Comparison of ENCODE assay signal across 14 mouse cellular contexts in the genomic region with DNA sequence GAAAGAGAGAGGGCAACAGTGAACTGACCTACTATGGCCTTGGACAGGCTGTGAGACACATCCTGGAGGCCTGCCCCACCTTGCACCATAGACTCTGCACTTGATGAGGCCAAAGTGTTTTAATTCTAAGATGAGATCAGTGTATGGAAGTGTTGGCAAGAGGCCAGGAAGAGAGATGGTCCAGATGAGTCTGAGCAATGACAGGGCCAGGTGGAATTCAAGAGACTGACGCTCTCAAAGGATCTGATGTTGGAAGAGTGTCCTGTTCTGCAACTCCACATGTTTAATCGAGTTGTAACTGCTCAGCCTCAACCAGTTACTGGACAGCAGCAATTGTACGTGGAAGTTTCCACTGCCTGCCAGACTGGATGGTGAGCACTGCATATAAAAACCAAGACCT. TPM values are rescaled to one million over a fixed set of nuclear protein-coding genes. Genes with fewer than 3 reads are reported as not detected.
DNase-seq lines count a peak whose midpoint lies in the region; ATAC-seq lines count a peak whose summit lies in the region.
"Had no signal": no experiment of that assay in that cellular context is flagged by ENCODE, and none has a peak within 500 bp of the region (broad histone marks: within the 10 kb centered on the region; RNA-seq: fewer than 3 reads in every experiment).

No protein-coding gene starts in this region.

- ATAC-seq in heart, embryonic 15.5 days (replicated peaks; ENCODE audit: insufficient number of reproducible peaks, insufficient read depth, low FRiP score, low read depth): no peak
- ATAC-seq in intestine, embryonic 16.5 days: peak; percentile 17; the same call in 1 of the 2 replicates
- peak; percentile 55 for ATAC-seq in stomach, embryonic 16.5 days (ENCODE audit: insufficient read depth, low FRiP score)
- no peak for ATAC-seq in forebrain, embryonic 16.5 days
- ATAC-seq: inflammation-experienced regulatory T-cells, adult 6 months had no signal

- H3K4me3 ChIP-seq in heart, embryonic 15.5 days: no peak overlapping the region
- no peak overlapping the region for H3K4me3 ChIP-seq in heart, embryonic 10.5 days
- no peak overlapping the region for H3K4me3 ChIP-seq in intestine, embryonic 16.5 days (ENCODE audit: low read length)
- no peak overlapping the region for H3K4me3 ChIP-seq in stomach, embryonic 16.5 days (replicated peaks; ENCODE audit: low read length)
- H3K4me3 ChIP-seq in forebrain, embryonic 16.5 days (replicated peaks; ENCODE audit: low read length): no peak overlapping the region
- H3K4me3 ChIP-seq: midbrain, embryonic 10.5 days had no signal

- H3K27ac ChIP-seq in heart, embryonic 15.5 days: peak overlapping the region; percentile 40; the same call in 1 of the 2 replicates
- H3K27ac ChIP-seq in heart, embryonic 10.5 days: no peak overlapping the region
- no peak overlapping the region for H3K27ac ChIP-seq in intestine, embryonic 16.5 days (ENCODE audit: low read length)
- peak overlapping the region; percentile 55; the same call in 1 of the 2 replicates for H3K27ac ChIP-seq in stomach, embryonic 16.5 days (ENCODE audit: low read length)
- H3K27ac ChIP-seq in forebrain, embryonic 16.5 days (ENCODE audit: low read length): no peak overlapping the region

- H3K4me2 ChIP-seq in heart, embryonic 15.5 days: no peak overlapping the region
- no peak overlapping the region for H3K4me2 ChIP-seq in intestine, embryonic 16.5 days (ENCODE audit: low read depth, low read length)
- no peak overlapping the region for H3K4me2 ChIP-seq in stomach, embryonic 16.5 days (ENCODE audit: low read depth, low read length)
- H3K4me2 ChIP-seq in forebrain, embryonic 16.5 days (ENCODE audit: low read length): no peak overlapping the region

- no peak for DNase-seq in heart, embryonic 10.5 days (ENCODE audit: low spot score)
- peak; percentile 39 for DNase-seq in kidney, adult 9 months
- no peak for DNase-seq in kidney, postnatal 14 days
- DNase-seq: adrenal gland, adult 8-10 months; gastrocnemius, postnatal 10 days; right cerebral cortex, postnatal 14 days; thymus, adult 2 months had no signal

- WGBS in heart, embryonic 15.5 days: 57% methylated on average over 3 of the region's 3 CpGs
- WGBS in heart, embryonic 10.5 days: 80% methylated on average over 3 of the region's 3 CpGs
- 44% methylated on average over 3 of the region's 3 CpGs for WGBS in intestine, embryonic 16.5 days
- 50% methylated on average over 3 of the region's 3 CpGs for WGBS in stomach, embryonic 16.5 days
- WGBS in forebrain, embryonic 16.5 days: 86% methylated on average over 3 of the region's 3 CpGs

- H3K4me1 ChIP-seq in heart, embryonic 15.5 days (replicated peaks): peaks cover 3% of the 10 kb centered on the region
- peaks cover 47% of the 10 kb centered on the region for H3K4me1 ChIP-seq in heart, embryonic 10.5 days
- H3K4me1 ChIP-seq in intestine, embryonic 16.5 days (ENCODE audit: control insufficient read depth, insufficient read depth, low read length): 0 out of 2 replicates have a peak, but pooled peaks cover 4% of the 10 kb centered on the region
- H3K4me1 ChIP-seq in stomach, embryonic 16.5 days (ENCODE audit: control insufficient read depth, insufficient read depth, low read length): 0 out of 2 replicates have a peak, but pooled peaks cover 3% of the 10 kb centered on the region
- peaks cover 7% of the 10 kb centered on the region for H3K4me1 ChIP-seq in forebrain, embryonic 16.5 days (replicated peaks; ENCODE audit: control insufficient read depth, insufficient read depth, low read length)

- peaks cover 79% of the 10 kb centered on the region for H3K36me3 ChIP-seq in heart, embryonic 15.5 days
- H3K36me3 ChIP-seq in heart, embryonic 10.5 days: peaks cover 92% of the 10 kb centered on the region
- H3K36me3 ChIP-seq in intestine, embryonic 16.5 days (ENCODE audit: control insufficient read depth, insufficient read depth, low read length): peaks cover 54% of the 10 kb centered on the region
- H3K36me3 ChIP-seq in stomach, embryonic 16.5 days (ENCODE audit: control insufficient read depth, insufficient read depth, low read length): peaks cover 44% of the 10 kb centered on the region
- H3K36me3 ChIP-seq in forebrain, embryonic 16.5 days (ENCODE audit: control insufficient read depth, insufficient read depth): peaks cover 53% of the 10 kb centered on the region

- no peaks in the 10 kb centered on the region for H3K27me3 ChIP-seq in heart, embryonic 15.5 days
- H3K27me3 ChIP-seq in heart, embryonic 10.5 days (ENCODE audit: insufficient read depth, poor library complexity, severe bottlenecking): no peaks in the 10 kb centered on the region
- no peaks in the 10 kb centered on the region for H3K27me3 ChIP-seq in intestine, embryonic 16.5 days (replicated peaks; ENCODE audit: control insufficient read depth, insufficient read depth, low read length)
- no peaks in the 10 kb centered on the region for H3K27me3 ChIP-seq in stomach, embryonic 16.5 days (ENCODE audit: control insufficient read depth, insufficient read depth, low read length)
- H3K27me3 ChIP-seq in forebrain, embryonic 16.5 days (replicated peaks; ENCODE audit: control insufficient read depth, insufficient read depth, low read length): no peaks in the 10 kb centered on the region

- no peaks in the 10 kb centered on the region for H3K9me3 ChIP-seq in heart, embryonic 15.5 days (replicated peaks)
- H3K9me3 ChIP-seq in heart, embryonic 10.5 days: no peaks in the 10 kb centered on the region
- H3K9me3 ChIP-seq in intestine, embryonic 16.5 days (ENCODE audit: control insufficient read depth, low read length): no peaks in the 10 kb centered on the region
- H3K9me3 ChIP-seq in stomach, embryonic 16.5 days (replicated peaks; ENCODE audit: control insufficient read depth, low read length): no peaks in the 10 kb centered on the region
- H3K9me3 ChIP-seq in forebrain, embryonic 16.5 days (ENCODE audit: control insufficient read depth, low read length): no peaks in the 10 kb centered on the region
- H3K9me3 ChIP-seq: G1E; midbrain, embryonic 10.5 days had no signal

- H3K9ac ChIP-seq in heart, embryonic 15.5 days: no peak overlapping the region
- no peak overlapping the region for H3K9ac ChIP-seq in intestine, embryonic 16.5 days (ENCODE audit: low read depth, low read length)
- H3K9ac ChIP-seq in stomach, embryonic 16.5 days (ENCODE audit: low read length): no peak overlapping the region
- no peak overlapping the region for H3K9ac ChIP-seq in forebrain, embryonic 16.5 days (replicated peaks; ENCODE audit: low read depth, low read length)

RNA-seq across cellular contexts. Expression of a gene that starts 26.4 kb away (rescaled TPM):
- polyA plus RNA-seq in heart, embryonic 15.5 days (2015; fragmentation: Nextera tagmentation; extraction: Ambion mirVana): 270 and 271 TPM in 2 replicates
- polyA plus RNA-seq in heart, embryonic 10.5 days (2016; fragmentation: Nextera tagmentation; extraction: Ambion mirVana): 164 and 228 TPM in 2 replicates
- 262 and 319 TPM in 2 replicates for polyA plus RNA-seq in intestine, embryonic 16.5 days (2015; fragmentation: Nextera tagmentation; extraction: Ambion mirVana)
- polyA plus RNA-seq in stomach, embryonic 16.5 days (2015; fragmentation: Nextera tagmentation; extraction: Ambion mirVana): 149 and 158 TPM in 2 replicates
- polyA plus RNA-seq in forebrain, embryonic 16.5 days (2015; fragmentation: Nextera tagmentation; extraction: Ambion mirVana): 42.7 and 49.2 TPM in 2 replicates

Comparison
In these comparisons a context has a peak if more than half of its experiments do, and no peak if none do; other contexts are left out.
1. H3K27ac ChIP-seq: peak in heart, embryonic 15.5 days (single experiment) and stomach, embryonic 16.5 days (single experiment); none in heart, embryonic 10.5 days (single experiment), intestine, embryonic 16.5 days (single experiment) and forebrain, embryonic 16.5 days (single experiment).
2. ATAC-seq: peak in intestine, embryonic 16.5 days (single experiment) and stomach, embryonic 16.5 days (single experiment); none in heart, embryonic 15.5 days (single experiment) and forebrain, embryonic 16.5 days (single experiment).